Mouse (Mus musculus) cerebellum, adult 11 months (tissue): Measurements from ENCODE around the gene Hlcs.

Source experiments
- DNase-seq: peaks from one replicate; pipeline ENCODE4 v3.0.0; 2022

Gene Hlcs

GRCm38 (mm10) chr16:94150125-94151103 is 163.0 kb downstream of the Hlcs start:
- no peak for DNase-seq

DNA sequence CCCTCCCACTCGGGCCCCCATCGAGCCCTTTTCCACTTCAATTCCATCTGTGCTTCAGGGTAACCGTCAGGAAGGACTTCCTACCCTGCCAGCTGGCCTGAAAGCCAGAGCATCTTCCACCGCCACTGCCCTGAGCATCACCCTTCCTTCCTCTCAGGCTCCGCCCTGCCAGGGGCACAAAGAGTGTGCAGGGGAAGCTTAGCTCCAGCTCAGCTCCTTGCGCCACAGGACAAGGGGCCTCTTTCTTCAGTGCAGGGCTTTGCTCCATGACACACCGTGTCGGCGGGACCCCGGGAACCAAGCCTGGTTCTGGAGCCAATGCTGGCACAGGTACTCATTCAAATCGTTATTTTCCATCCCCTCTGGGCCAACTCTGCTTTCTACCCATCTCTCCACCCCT is 165.2 kb downstream of the Hlcs start:
- no peak for DNase-seq

GRCm38 (mm10) chr16:94143325-94143724 is 170.0 kb downstream of the Hlcs start:
- no peak for DNase-seq

DNA sequence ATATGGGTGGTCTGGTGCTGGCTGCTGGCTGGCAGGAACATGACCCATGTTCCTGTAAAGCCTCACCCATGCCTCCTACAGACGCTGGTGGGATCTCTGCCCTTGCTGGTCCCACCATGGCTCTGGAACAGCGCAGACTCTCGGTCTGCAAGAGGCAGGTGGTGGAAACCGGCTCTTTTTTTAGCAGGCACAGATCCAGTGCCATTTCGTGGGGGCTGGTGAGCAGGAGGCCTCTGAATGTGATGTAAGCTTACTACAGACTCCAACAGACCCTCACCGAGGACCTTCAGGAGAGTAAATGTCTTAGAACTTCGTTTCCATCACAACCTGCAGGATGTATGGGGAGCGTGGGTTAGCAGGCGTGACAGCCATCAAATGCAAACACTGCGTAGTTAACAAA is 172.6 kb downstream of the Hlcs start:
- no peak for DNase-seq

GRCm38 (mm10) chr16:94134218-94134617 is 179.2 kb downstream of the Hlcs start:
- no peak for DNase-seq

DNA sequence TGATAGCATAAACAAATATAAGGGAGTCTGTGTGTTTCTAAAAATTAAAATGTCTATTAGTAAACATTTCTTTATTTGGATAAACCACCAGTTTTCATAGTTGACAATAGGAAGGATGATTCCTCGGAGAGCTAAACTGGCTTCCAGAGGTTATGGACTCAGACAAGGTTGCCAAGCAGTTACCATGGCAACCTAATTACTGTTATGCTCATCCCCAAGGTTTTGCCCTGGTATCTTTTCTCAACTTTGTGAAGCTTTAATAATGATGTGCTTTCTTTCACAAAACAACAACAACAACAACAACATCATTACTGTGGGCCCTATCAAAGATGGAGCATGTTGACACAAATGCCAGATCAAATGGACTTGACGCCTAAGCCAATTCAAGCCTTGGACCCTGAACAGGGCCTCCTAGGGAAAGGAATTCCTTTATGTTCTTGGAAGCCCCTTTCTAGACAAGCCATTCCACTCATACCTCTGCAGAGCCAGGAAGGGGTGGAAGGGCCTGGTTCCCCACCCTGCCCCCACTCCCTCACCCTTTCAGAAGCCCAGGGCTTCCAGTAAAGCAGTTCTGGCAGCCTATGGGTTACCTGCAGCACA is 185.0 kb downstream of the Hlcs start:
- no peak for DNase-seq

DNA sequence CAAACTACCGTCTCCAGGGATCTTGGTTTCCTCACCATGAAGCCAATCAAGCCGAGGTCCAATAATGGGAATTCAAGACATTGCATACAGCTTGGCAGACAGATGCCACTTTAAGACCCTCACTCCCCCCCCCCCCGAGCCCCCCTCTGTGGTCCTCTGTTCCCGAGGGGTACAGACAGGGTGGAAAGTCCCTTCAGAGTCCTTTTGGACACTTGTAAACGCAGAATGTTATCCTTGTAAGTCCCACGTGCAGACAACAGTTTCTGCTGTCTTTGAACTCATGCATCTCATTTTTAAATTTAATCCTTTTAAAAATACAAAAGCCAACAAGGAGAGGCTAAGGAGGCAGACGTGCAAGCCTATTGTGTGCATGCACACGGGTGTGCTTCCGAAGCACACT is 187.2 kb downstream of the Hlcs start:
- DNase-seq = no peak

- DNase-seq = no peak
These were observed 188.0 kb downstream of the Hlcs start for GRCm38 (mm10) chr16:94125172-94125981.

DNA sequence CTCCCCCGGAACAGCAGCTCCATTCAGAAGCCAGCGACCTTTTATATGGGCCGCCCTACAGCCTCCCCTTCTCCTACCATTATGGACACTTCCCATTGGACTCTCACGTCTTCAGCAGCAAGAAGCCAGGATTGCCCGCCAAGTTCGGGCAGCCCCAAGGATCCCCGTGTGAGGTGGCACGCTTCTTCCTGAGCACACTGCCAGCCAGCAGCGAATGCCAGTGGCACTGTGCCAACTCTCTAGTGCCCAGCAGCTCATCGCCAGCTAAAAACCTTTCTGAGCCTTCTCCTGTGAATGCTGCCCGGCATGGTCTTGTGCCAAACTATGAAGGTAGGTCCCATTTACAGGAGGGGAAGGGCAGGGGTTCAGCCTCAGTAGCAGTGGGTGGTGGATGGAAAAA is 190.1 kb downstream of the Hlcs start:
- DNase-seq = peak; percentile 29

GRCm38 (mm10) chr16:94122347-94122746 is 191.0 kb downstream of the Hlcs start:
- no peak for DNase-seq

GRCm38 (mm10) chr16:94118394-94118793 is 195.0 kb downstream of the Hlcs start:
- DNase-seq = no peak

- no peak for DNase-seq
These were observed 196.0 kb downstream of the Hlcs start for GRCm38 (mm10) chr16:94117333-94117732.

GRCm38 (mm10) chr16:94114693-94115092 is 198.7 kb downstream of the Hlcs start:
- DNase-seq = no peak

- no peak for DNase-seq
These were observed 200.2 kb downstream of the Hlcs start for GRCm38 (mm10) chr16:94113160-94113559.

DNA sequence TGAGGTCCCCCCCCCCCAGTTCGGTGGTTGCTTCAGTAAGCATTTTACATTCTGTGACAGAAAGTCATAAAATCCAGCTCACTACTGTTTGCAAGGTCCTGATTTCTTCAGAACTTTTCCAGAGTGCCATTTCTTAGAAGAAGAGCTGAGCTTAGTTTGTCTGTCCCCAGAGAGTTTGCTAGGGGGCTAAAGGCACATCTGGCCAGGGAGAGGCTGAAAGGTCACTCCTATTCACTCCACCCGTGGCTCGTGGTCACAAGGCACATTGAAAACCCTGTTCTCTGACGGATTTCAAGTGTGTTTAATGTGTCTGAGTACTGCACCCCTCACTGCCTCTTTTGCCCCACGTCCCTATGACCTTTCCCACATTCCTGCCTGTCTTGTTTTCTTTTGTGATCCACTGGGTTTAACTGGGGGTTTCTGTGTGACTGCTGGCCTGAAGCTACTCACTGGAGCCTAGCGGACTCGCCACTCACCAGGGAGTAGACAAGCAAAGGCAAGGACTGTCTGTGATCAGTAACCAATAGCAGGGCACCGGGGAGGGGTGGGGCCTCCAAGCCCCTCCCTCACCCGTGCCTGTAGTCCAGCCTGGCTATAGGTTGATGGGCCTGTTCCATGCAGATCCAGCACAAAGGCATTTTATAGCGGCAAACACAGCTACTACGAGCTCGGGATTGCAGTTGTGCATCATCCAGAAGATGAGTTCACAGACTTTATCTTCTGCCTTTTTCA is 215.5 kb downstream of the Hlcs start:
- DNase-seq = no peak

- DNase-seq = no peak
These were observed 216.9 kb downstream of the Hlcs start for GRCm38 (mm10) chr16:94096479-94096878.

- DNase-seq = no peak
These were observed 218.1 kb downstream of the Hlcs start for GRCm38 (mm10) chr16:94095109-94095822.

- DNase-seq = no peak
These were observed 218.9 kb downstream of the Hlcs start for GRCm38 (mm10) chr16:94094251-94095108.

DNA sequence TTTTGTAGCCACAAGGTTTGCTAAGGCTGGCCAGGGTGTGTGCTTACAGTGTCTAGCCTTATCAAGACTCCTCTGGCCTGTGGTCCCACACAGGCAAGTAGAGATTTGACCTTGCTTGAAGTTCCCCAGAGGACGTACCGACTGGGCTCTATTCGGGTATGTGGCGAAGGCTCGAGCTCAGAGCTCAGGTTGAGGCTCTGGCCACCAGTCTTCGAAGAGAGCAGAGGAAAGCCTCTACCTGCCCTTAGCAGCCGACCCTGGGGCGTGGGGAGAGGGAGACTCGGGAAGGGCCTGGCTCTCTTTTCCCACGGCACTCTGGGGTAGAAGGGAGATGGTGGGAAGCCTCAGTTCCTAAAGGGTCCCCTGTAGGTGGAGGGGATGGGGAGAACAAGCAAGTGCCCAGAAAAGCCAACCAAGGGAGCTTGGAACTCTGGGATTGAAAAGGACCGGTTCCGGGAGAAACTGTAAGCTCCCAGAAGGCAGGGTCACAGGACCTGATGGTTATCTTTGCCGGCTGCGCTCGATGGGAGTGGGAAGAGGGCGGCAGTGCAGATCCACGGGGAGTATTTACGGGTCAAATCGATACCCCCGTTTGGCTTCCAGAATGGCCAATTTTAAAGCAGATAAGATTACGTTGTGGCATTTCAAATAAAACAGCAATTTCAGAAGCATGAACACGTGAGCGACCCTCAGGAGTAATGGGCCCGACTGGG is 220.1 kb downstream of the Hlcs start:
- DNase-seq = no peak

- DNase-seq = no peak
These were observed 220.7 kb downstream of the Hlcs start for GRCm38 (mm10) chr16:94092511-94093150.
